ENCODE assay signal across 20 mouse cellular contexts in genomic region chr1:88339481-88339880, GRCm38 (mm10).
"Had no signal": no experiment of that assay in that cellular context is flagged by ENCODE, and none has a peak within 500 bp of the region (broad histone marks: within the 10 kb centered on the region; RNA-seq: fewer than 3 reads in every experiment).

No protein-coding gene starts in this region.

- H3K27ac ChIP-seq: limb, embryonic 12.5 days; limb, embryonic 15.5 days; liver, embryonic 14.5 days; midbrain, embryonic 10.5 days; midbrain, embryonic 13.5 days; neural tube, embryonic 12.5 days; neural tube, embryonic 15.5 days; stomach, embryonic 15.5 days had no signal

- H3K4me3 ChIP-seq: limb, embryonic 12.5 days; limb, embryonic 15.5 days; megakaryocyte, embryonic 14.5 days; midbrain, embryonic 10.5 days; midbrain, embryonic 13.5 days; neural tube, embryonic 12.5 days; neural tube, embryonic 15.5 days; stomach, embryonic 15.5 days had no signal

- H3K4me2 ChIP-seq: limb, embryonic 12.5 days; limb, embryonic 15.5 days; liver, embryonic 11.5 days; lung, embryonic 14.5 days; midbrain, embryonic 13.5 days; neural tube, embryonic 12.5 days; neural tube, embryonic 15.5 days; stomach, embryonic 15.5 days had no signal

- H3K36me3 ChIP-seq: limb, embryonic 12.5 days; limb, embryonic 15.5 days; midbrain, embryonic 10.5 days; midbrain, embryonic 13.5 days; neural tube, embryonic 12.5 days; neural tube, embryonic 15.5 days; stomach, embryonic 15.5 days had no signal

- DNase-seq: kidney, postnatal 14 days; kidney, postnatal 4 days; left cerebral cortex, postnatal 4 days; liver, postnatal 0 days; lung, embryonic 14.5 days; right cerebral cortex, adult 18-20 months; right cerebral cortex, postnatal 14 days; right cerebral cortex, postnatal 4 days; thymus, postnatal 36 days had no signal

- H3K4me1 ChIP-seq: limb, embryonic 15.5 days; megakaryocyte, embryonic 14.5 days; midbrain, embryonic 10.5 days; midbrain, embryonic 13.5 days; neural tube, embryonic 12.5 days; neural tube, embryonic 15.5 days; stomach, embryonic 15.5 days had no signal

- H3K9me3 ChIP-seq: limb, embryonic 12.5 days; limb, embryonic 15.5 days; megakaryocyte, embryonic 14.5 days; midbrain, embryonic 10.5 days; midbrain, embryonic 13.5 days; neural tube, embryonic 12.5 days; neural tube, embryonic 15.5 days; stomach, embryonic 15.5 days had no signal

- H3K27me3 ChIP-seq: limb, embryonic 12.5 days; limb, embryonic 15.5 days; midbrain, embryonic 13.5 days; neural tube, embryonic 12.5 days; neural tube, embryonic 15.5 days; stomach, embryonic 15.5 days had no signal

- H3K9ac ChIP-seq: limb, embryonic 12.5 days; limb, embryonic 15.5 days; liver, embryonic 14.5 days; liver, postnatal 0 days; lung, embryonic 14.5 days; midbrain, embryonic 13.5 days; neural tube, embryonic 12.5 days; neural tube, embryonic 15.5 days; stomach, embryonic 15.5 days had no signal

- ATAC-seq: liver, postnatal 0 days; lung, postnatal 0 days; midbrain, embryonic 13.5 days had no signal
